Mouse (Mus musculus) left cerebral cortex, adult 2 months (tissue): ENCODE data around the gene Acta1. TPM values are rescaled to one million over a fixed set of nuclear protein-coding genes. Genes with fewer than 3 reads are reported as not detected.

ENCODE experiments used
- DNase-seq, 2 experiments: peaks; one replicate each; pipeline ENCODE4 v3.0.0; 2021 to 2022; ENCODE audit warnings: low spot score in 2 of 2, mixed read lengths in 1 of 2; ENCODE audit errors: extremely low spot score in 1 of 2
- H3K27ac ChIP-seq: fragments of 200-600 bp; 2 replicates; pipeline ENCODE4 v1.8.1; 2022
- H3K4me3 ChIP-seq: fragments of 200-600 bp; 2 replicates; pipeline ENCODE4 v1.8.1; 2022
- CTCF ChIP-seq: fragments of 200-600 bp; IDR thresholded peaks from 2 replicates; pipeline ENCODE4 v1.8.1; 2022; ENCODE audit warnings: antibody characterized with exemption, mild to moderate bottlenecking, moderate library complexity
- intact Hi-C: fragments of 180-260 bp; cut with DNase I; formaldehyde crosslinking; loops from one replicate; pipeline ENCODE4 v1.15.1; 2025
- total RNA-seq, 2 experiments: library from RNA; stranded (reverse); gene quantifications; 2 replicates each; pipeline ENCODE4 v1.2.3; 2021

Acta1 gene
- total RNA-seq, 2 experiments from 2014 or later: 11.1 to 12.2 TPM

DNA sequence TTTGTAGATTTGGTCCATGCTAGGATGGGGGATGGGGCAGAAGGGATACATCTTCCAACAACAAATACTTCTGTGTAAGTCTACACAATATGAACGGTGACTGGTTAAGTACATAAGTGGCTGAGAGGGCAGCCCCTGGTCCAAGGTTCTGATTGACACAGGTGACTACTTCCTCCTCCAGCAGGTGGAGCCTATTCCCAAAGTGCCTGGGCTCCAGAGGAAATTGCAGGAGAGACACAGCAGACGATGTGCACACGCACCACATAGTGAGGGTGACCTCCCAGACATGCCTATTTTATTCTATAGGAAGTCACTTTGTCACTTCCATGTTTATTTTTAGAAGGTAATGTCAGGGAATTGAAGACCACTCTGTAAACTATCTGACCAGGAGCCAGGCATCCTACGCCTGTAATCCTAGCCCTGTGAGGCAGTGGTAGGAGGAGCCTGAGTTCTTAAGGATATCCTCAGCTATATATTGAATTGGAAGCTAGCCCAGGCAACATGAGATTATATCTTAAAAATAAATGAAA is 13.7 kb downstream of the Acta1 start:
- intact Hi-C loops: loop anchor here (2.0 to 10.0 kb wide), 2 partner anchors 40 to 156 kb away; no protein-coding TSS in a partner anchor
- peak overlapping the region; percentile 98 for H3K27ac ChIP-seq

GRCm38 (mm10) chr8:123880271-123880670 is 14.3 kb downstream of the Acta1 start:
- intact Hi-C loops: loop anchor here (2.0 to 10.0 kb wide), 2 partner anchors 39 to 155 kb away; no protein-coding TSS in a partner anchor
- peak; percentile 65 to 69 for DNase-seq
- H3K4me3 ChIP-seq: no peak overlapping the region
- no peak for TF ChIP-seq CTCF
- peak overlapping the region; percentile 98 for H3K27ac ChIP-seq

More for the DNA sequence above, 13.7 kb downstream of the Acta1 start:
- DNase-seq: no peak
- peak; percentile 5; the same call in 1 of the 2 replicates for TF ChIP-seq CTCF
- no peak overlapping the region for H3K4me3 ChIP-seq

GRCm38 (mm10) chr8:123877865-123878264 is 16.7 kb downstream of the Acta1 start:
- DNase-seq: no peak
- Histone ChIP-seq H3K27ac (peak overlapping the region; percentile 78), H3K4me3 (no peak overlapping the region)
- intact Hi-C loops: loop anchor here (2.0 kb wide), 1 partner anchor 19 kb away; no protein-coding TSS in a partner anchor
- no peak for TF ChIP-seq CTCF

DNA sequence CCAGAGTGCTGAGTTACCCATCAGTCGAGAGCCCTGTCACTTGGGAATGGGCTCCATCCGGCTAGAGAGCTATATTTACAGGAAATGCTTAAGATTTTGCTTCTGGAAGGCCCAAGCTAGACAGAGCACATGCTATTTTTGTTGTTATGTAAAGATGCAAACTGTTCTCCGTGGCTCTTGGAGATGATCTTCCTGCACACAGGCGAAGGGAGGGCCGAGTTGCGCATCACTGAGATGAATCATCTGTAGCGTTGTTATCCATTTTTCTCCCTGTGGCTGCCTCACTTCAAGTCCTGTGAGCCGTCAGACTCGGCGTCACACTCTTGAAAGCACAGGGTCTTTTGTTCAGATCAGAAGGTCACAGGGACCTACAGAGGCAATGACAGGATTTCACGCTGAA is 20.2 kb downstream of the Acta1 start:
- H3K27ac ChIP-seq: peak overlapping the region; percentile 95
- DNase-seq: peak in 1 of 2 experiments; percentile 57
- no peak overlapping the region for H3K4me3 ChIP-seq
- intact Hi-C loops: no loop called here
- no peak for TF ChIP-seq CTCF

DNA sequence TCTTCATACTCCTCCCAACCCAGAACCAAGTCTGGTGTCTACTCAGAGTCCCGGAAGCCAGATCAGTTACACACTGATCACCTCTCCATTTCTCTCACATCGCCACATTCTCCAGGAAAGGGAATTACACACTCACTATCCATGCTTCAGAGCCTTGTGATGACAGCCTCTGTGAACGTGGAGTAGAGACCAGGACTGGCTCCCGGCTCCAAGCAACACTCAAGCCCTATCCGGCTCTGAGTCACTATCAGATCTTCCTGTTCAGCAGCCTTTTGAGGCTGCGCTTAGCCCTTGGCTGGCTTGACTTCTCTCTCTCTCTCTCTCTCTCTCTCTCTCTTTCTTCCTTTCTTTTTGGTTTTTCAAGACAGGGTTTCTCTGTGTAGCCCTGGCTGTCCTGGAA is 21.2 kb downstream of the Acta1 start:
- intact Hi-C loops: no loop called here
- Histone ChIP-seq H3K27ac (peak overlapping the region; percentile 36; the same call in 1 of the 2 replicates), H3K4me3 (no peak overlapping the region)
- DNase-seq: no peak
- no peak for TF ChIP-seq CTCF

DNA sequence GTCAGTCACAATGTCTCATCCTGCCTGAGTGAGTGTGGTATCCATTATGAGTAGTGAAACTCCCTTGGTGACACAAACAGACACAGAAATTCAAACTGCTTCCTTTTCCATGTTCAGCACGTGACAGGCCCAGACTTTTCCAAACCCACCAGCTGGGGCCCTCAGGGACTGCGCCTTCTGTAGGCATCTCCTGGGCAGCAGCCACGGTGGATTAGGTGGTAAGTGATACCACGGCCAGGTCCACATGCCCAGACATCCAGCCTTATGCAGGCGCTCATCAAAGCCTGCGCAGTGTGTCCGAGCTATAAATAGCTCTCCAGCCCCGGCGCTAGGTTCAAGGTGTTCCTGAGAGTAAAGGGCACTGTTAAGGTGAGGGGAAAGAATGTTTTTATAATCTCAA is 22.5 kb downstream of the Acta1 start:
- no peak for DNase-seq
- Histone ChIP-seq H3K4me3 (no peak overlapping the region), H3K27ac (peak overlapping the region; percentile 28; the same call in 1 of the 2 replicates)
- no peak for TF ChIP-seq CTCF
- intact Hi-C loops: no loop called here

- no peak overlapping the region for H3K4me3 ChIP-seq
- no peak for DNase-seq
- TF ChIP-seq CTCF: no peak
- no peak overlapping the region for H3K27ac ChIP-seq
- intact Hi-C loops: no loop called here
Measured at GRCm38 (mm10) chr8:123866971-123867370, 27.6 kb downstream of the Acta1 start.

- no peak for TF ChIP-seq CTCF
- intact Hi-C loops: no loop called here
- no peak overlapping the region for H3K4me3 ChIP-seq
- no peak overlapping the region for H3K27ac ChIP-seq
- no peak for DNase-seq
Measured at GRCm38 (mm10) chr8:123865786-123866185, 28.8 kb downstream of the Acta1 start.

- peak overlapping the region; percentile 74 for H3K4me3 ChIP-seq
- no peak for TF ChIP-seq CTCF
- intact Hi-C loops: no loop called here
- DNase-seq: no peak
- H3K27ac ChIP-seq: peak overlapping the region; percentile 97
Measured at GRCm38 (mm10) chr8:123860386-123860785, 34.2 kb downstream of the Acta1 start.

- intact Hi-C loops: loop anchor here (2.0 kb wide), 2 partner anchors 19 kb away; no protein-coding TSS in a partner anchor
- DNase-seq: peak; percentile 71 to 72
- peak within 1 kb of the TSS; percentile 74 for H3K4me3 ChIP-seq
- H3K27ac ChIP-seq: peak within 1 kb of the TSS; percentile 97
- TF ChIP-seq CTCF: no peak; the same call in none of the 2 replicates
Measured at GRCm38 (mm10) chr8:123859648-123860259, 34.8 kb downstream of the Acta1 start, which contains the start of gene Ccsap. Gene Ccsap, minus strand, starts transcription at chr8:123860209.

DNA sequence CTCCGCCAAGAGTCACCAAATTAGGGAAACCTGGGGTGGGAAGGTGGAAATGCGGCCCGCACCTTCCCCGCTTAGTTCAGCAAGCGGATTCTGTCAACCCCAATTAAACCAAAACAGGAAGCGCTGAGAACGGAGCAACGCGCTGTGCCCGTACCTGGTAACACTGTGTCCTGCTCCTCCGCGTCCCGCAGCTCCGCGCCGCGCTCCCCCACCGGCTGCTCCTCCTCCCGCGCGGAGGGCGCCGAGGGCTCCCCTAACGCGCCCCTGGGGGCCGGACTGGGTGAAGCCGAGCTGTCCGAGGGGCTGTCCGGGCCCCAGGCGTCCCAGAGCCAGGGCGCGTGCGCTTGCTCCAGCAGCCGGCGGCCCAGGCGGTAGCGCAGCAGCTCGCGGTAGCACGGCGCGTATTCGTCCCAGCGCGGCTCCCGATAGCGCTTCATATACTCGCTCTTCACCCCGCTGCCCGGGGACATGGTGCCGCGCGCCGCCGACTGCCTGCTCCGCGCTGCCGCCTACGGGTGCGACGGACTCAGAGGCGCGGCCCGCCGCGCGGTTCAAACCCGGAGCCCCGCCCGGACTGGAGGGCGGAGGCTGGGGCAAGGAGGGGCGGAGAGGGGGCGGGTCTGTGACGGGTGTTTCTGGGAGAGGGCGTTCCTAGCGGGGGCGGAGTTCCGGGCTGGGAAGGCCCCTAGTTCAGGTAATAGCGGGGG is 35.5 kb downstream of the Acta1 start:
- intact Hi-C loops: loop anchor here (2.0 kb wide), 2 partner anchors 18 to 20 kb away; no protein-coding TSS in a partner anchor
- peak overlapping the region; percentile 97 for H3K27ac ChIP-seq
- TF ChIP-seq CTCF: peak; percentile 22
- peak overlapping the region; percentile 74 for H3K4me3 ChIP-seq
- DNase-seq: peak; percentile 91 to 92

- H3K27ac ChIP-seq: peak overlapping the region; percentile 97
- no peak; the same call in 1 of the 2 replicates for TF ChIP-seq CTCF
- no peak for DNase-seq
- intact Hi-C loops: loop anchor here (2.0 kb wide), 2 partner anchors 18 to 20 kb away; no protein-coding TSS in a partner anchor
- H3K4me3 ChIP-seq: peak overlapping the region; percentile 74
Measured at GRCm38 (mm10) chr8:123858574-123858940, 36.0 kb downstream of the Acta1 start.
